ENCODE assay signal across 24 mouse cellular contexts in genomic region chr4:107058346-107058745, GRCm38 (mm10). TPM values are rescaled to one million over a fixed set of nuclear protein-coding genes. Genes with fewer than 3 reads are reported as not detected.
DNase-seq lines count a peak whose midpoint lies in the region; ATAC-seq and TF ChIP-seq lines count a peak whose summit lies in the region.
"Had no signal": no experiment of that assay in that cellular context is flagged by ENCODE, and none has a peak within 500 bp of the region (broad histone marks: within the 10 kb centered on the region; RNA-seq: fewer than 3 reads in every experiment).

No protein-coding gene starts in this region.

- TF ChIP-seq CTCF in kidney, adult 2 months (conservative IDR thresholded peaks at IDR 0.05; ENCODE audit: insufficient read depth, insufficient read length, low read depth, low read length) = no peak

- 89% methylated on average over 5 of the region's 5 CpGs for WGBS in kidney, adult 2 months
- whole genome bisulfite sequencing in kidney, embryonic 14.5 days = 85% methylated on average over 5 of the region's 5 CpGs
- 89% methylated on average over 5 of the region's 5 CpGs for whole genome bisulfite sequencing in kidney, embryonic 15.5 days
- WGBS in kidney, embryonic 16.5 days = 91% methylated on average over 5 of the region's 5 CpGs

- H3K27me3 ChIP-seq in kidney, adult 2 months (replicated peaks; ENCODE audit: control insufficient read depth, insufficient read depth, low read length) = no peaks in the 10 kb centered on the region
- H3K27me3 ChIP-seq in kidney, embryonic 14.5 days (ENCODE audit: control insufficient read depth, insufficient read depth, low read length) = no peaks in the 10 kb centered on the region
- no peaks in the 10 kb centered on the region for H3K27me3 ChIP-seq in kidney, embryonic 15.5 days
- H3K27me3 ChIP-seq in kidney, embryonic 16.5 days (ENCODE audit: insufficient read depth, low read length) = no peaks in the 10 kb centered on the region
- H3K27me3 ChIP-seq: embryonic facial prominence, embryonic 13.5 days; embryonic facial prominence, embryonic 15.5 days; forebrain, embryonic 12.5 days had no signal

- no peaks in the 10 kb centered on the region for H3K9me3 ChIP-seq in kidney, embryonic 14.5 days (ENCODE audit: control insufficient read depth, low read length)
- no peaks in the 10 kb centered on the region for H3K9me3 ChIP-seq in kidney, embryonic 15.5 days (replicated peaks)
- no peaks in the 10 kb centered on the region for H3K9me3 ChIP-seq in kidney, embryonic 16.5 days (ENCODE audit: low read length)
- H3K9me3 ChIP-seq: embryonic facial prominence, embryonic 13.5 days; embryonic facial prominence, embryonic 15.5 days; forebrain, embryonic 10.5 days; forebrain, embryonic 12.5 days had no signal

- peak; percentile 58 for DNase-seq in kidney, adult 2 months
- peak; percentile 56 for DNase-seq in kidney, adult 9 months
- peak; percentile 38 to 51 for DNase-seq in kidney, postnatal 36 days
- DNase-seq: adrenal gland, adult 2 months; adrenal gland, postnatal 10 days; adrenal gland, postnatal 25 days; cerebellum, adult 11 months; cerebellum, adult 18-20 months; cerebellum, adult 8-10 months; cerebellum, adult 9-11 months; cerebellum, postnatal 14 days; cerebellum, postnatal 36 days; embryo, embryonic 11 days had no signal

- no peaks in the 10 kb centered on the region; the same call in 1 of the 2 replicates for H3K36me3 ChIP-seq in kidney, adult 2 months (ENCODE audit: control insufficient read depth, insufficient read depth, low read length)
- peaks cover 74% of the 10 kb centered on the region for H3K36me3 ChIP-seq in kidney, embryonic 14.5 days (ENCODE audit: control insufficient read depth, insufficient read depth, low read length)
- H3K36me3 ChIP-seq in kidney, embryonic 15.5 days = peaks cover 82% of the 10 kb centered on the region
- H3K36me3 ChIP-seq in kidney, embryonic 16.5 days (ENCODE audit: insufficient read depth, low read length) = peaks cover 63% of the 10 kb centered on the region

- no peak overlapping the region for H3K9ac ChIP-seq in kidney, embryonic 14.5 days (ENCODE audit: low read depth, low read length)
- H3K9ac ChIP-seq in kidney, embryonic 15.5 days = no peak overlapping the region
- H3K9ac ChIP-seq in kidney, embryonic 16.5 days (replicated peaks; ENCODE audit: low read length) = no peak overlapping the region
- H3K9ac ChIP-seq: embryonic facial prominence, embryonic 13.5 days; embryonic facial prominence, embryonic 15.5 days; forebrain, embryonic 12.5 days had no signal

- no peak overlapping the region for H3K27ac ChIP-seq in kidney, adult 2 months (ENCODE audit: insufficient read depth, low read depth, low read length)
- no peak overlapping the region for H3K27ac ChIP-seq in kidney, embryonic 14.5 days (ENCODE audit: low read depth, low read length)
- H3K27ac ChIP-seq in kidney, embryonic 15.5 days = no peak overlapping the region
- no peak overlapping the region for H3K27ac ChIP-seq in kidney, embryonic 16.5 days (ENCODE audit: low read length)
- H3K27ac ChIP-seq: embryonic facial prominence, embryonic 13.5 days; embryonic facial prominence, embryonic 15.5 days; forebrain, embryonic 10.5 days; forebrain, embryonic 12.5 days had no signal

- no peaks in the 10 kb centered on the region for H3K4me1 ChIP-seq in kidney, adult 2 months (ENCODE audit: control insufficient read depth, insufficient read depth, low read length)
- no peaks in the 10 kb centered on the region for H3K4me1 ChIP-seq in kidney, embryonic 14.5 days (ENCODE audit: control insufficient read depth, insufficient read depth, low read length)
- H3K4me1 ChIP-seq in kidney, embryonic 15.5 days = no peaks in the 10 kb centered on the region
- H3K4me1 ChIP-seq in kidney, embryonic 16.5 days (ENCODE audit: insufficient read depth, low read length) = no peaks in the 10 kb centered on the region
- H3K4me1 ChIP-seq: embryonic facial prominence, embryonic 13.5 days; embryonic facial prominence, embryonic 15.5 days; forebrain, embryonic 10.5 days; forebrain, embryonic 12.5 days had no signal

- TF ChIP-seq POLR2A in kidney, adult 2 months (IDR thresholded peaks at IDR 0.05; ENCODE audit: low read depth, low read length) = no peak

- no peak overlapping the region for H3K4me3 ChIP-seq in kidney, adult 2 months (ENCODE audit: insufficient read depth, low read depth, low read length)
- no peak overlapping the region for H3K4me3 ChIP-seq in kidney, embryonic 14.5 days (ENCODE audit: low read length)
- H3K4me3 ChIP-seq in kidney, embryonic 15.5 days (replicated peaks) = no peak overlapping the region
- no peak overlapping the region for H3K4me3 ChIP-seq in kidney, embryonic 16.5 days (ENCODE audit: low read length)
- H3K4me3 ChIP-seq: embryonic facial prominence, embryonic 13.5 days; embryonic facial prominence, embryonic 15.5 days; erythroblast, embryonic 14.5 days; forebrain, embryonic 10.5 days; forebrain, embryonic 12.5 days had no signal

- no peak for ATAC-seq in kidney, embryonic 14.5 days (ENCODE audit: low FRiP score, low TSS enrichment)
- no peak for ATAC-seq in kidney, embryonic 15.5 days (replicated peaks; ENCODE audit: low FRiP score)
- no peak for ATAC-seq in kidney, embryonic 16.5 days (ENCODE audit: low FRiP score, low TSS enrichment)
- ATAC-seq: forebrain, embryonic 14.5 days had no signal

- H3K4me2 ChIP-seq in kidney, embryonic 14.5 days (replicated peaks; ENCODE audit: low read depth, low read length) = no peak overlapping the region
- no peak overlapping the region for H3K4me2 ChIP-seq in kidney, embryonic 15.5 days
- no peak overlapping the region for H3K4me2 ChIP-seq in kidney, embryonic 16.5 days (replicated peaks; ENCODE audit: low read depth, low read length)
- H3K4me2 ChIP-seq: embryonic facial prominence, embryonic 13.5 days; embryonic facial prominence, embryonic 15.5 days; forebrain, embryonic 12.5 days had no signal

RNA-seq across cellular contexts. Expression of gene Mrpl37, which starts 8.3 kb away (rescaled TPM):
- polyA plus RNA-seq in kidney, adult 2 months (2012; rRNA removed) = 111 and 118 TPM in 2 replicates
- polyA plus RNA-seq in kidney, embryonic 14.5 days (2014; fragmentation: Nextera tagmentation; extraction: Ambion mirVana) = 108 and 125 TPM in 2 replicates
- 108 TPM in 2 replicates for polyA plus RNA-seq in kidney, embryonic 15.5 days (2015; fragmentation: Nextera tagmentation; extraction: Ambion mirVana)
- 120 and 121 TPM in 2 replicates for polyA plus RNA-seq in kidney, embryonic 16.5 days (2015; fragmentation: Nextera tagmentation; extraction: Ambion mirVana)

RNA-seq across cellular contexts. Expression of gene Cyb5rl, which starts 8.4 kb away (rescaled TPM):
- polyA plus RNA-seq in kidney, adult 2 months (2012; rRNA removed) = 19.0 and 21.7 TPM in 2 replicates
- polyA plus RNA-seq in kidney, embryonic 14.5 days (2014; fragmentation: Nextera tagmentation; extraction: Ambion mirVana) = 5.5 and 7.7 TPM in 2 replicates
- polyA plus RNA-seq in kidney, embryonic 15.5 days (2015; fragmentation: Nextera tagmentation; extraction: Ambion mirVana) = 11.1 and 12.1 TPM in 2 replicates
- polyA plus RNA-seq in kidney, embryonic 16.5 days (2015; fragmentation: Nextera tagmentation; extraction: Ambion mirVana) = 13.4 and 14.4 TPM in 2 replicates

RNA-seq across cellular contexts. Expression of gene Cdcp2, which starts 38.3 kb away (rescaled TPM):
- polyA plus RNA-seq in kidney, adult 2 months (2012; rRNA removed) = 0.05 TPM in 1 of 2 replicates, not detected in the other
- 0.12 TPM in 1 of 2 replicates, not detected in the other for polyA plus RNA-seq in kidney, embryonic 14.5 days (2014; fragmentation: Nextera tagmentation; extraction: Ambion mirVana)
- 0.08 and 0.12 TPM in 2 replicates for polyA plus RNA-seq in kidney, embryonic 15.5 days (2015; fragmentation: Nextera tagmentation; extraction: Ambion mirVana)
- 0.17 and 0.24 TPM in 2 replicates for polyA plus RNA-seq in kidney, embryonic 16.5 days (2015; fragmentation: Nextera tagmentation; extraction: Ambion mirVana)
- polyA plus RNA-seq: C2C12; embryonic facial prominence, embryonic 11.5 days; embryonic facial prominence, embryonic 13.5 days; embryonic facial prominence, embryonic 15.5 days; forebrain, embryonic 12.5 days; forebrain, embryonic 14.5 days had no signal
